Mouse (Mus musculus) CH12.LX (cell line): ENCODE data around the gene Abi2. TPM values are rescaled to one million over a fixed set of nuclear protein-coding genes. Genes with fewer than 3 reads are reported as not detected.

Experiments used
- DNase-seq: peaks from one replicate; pipeline ENCODE4 v3.0.0-alpha.2; 2013; ENCODE audit errors: extremely low read depth
- H3K27ac ChIP-seq: 2 replicates; pipeline ENCODE4 v1.5.1; 2012; ENCODE audit warnings: low read depth, mild to moderate bottlenecking, control low read depth, moderate library complexity; ENCODE audit not compliant: insufficient read depth
- H3K27me3 ChIP-seq: replicated peaks from 2 replicates; pipeline ENCODE3; 2012; ENCODE audit warnings: inconsistent platforms
- H3K36me3 ChIP-seq, 2 experiments: replicated peaks in 1 of 2; 2 replicates each; pipeline versions ENCODE3 to v1.6.1; 2012; ENCODE audit warnings: inconsistent platforms in 1 of 2, low read length in 1 of 2, mild to moderate bottlenecking in 1 of 2, mixed read lengths in 1 of 2, moderate library complexity in 1 of 2; ENCODE audit not compliant: control insufficient read depth in 1 of 2, insufficient read depth in 1 of 2
- H3K4me1 ChIP-seq, 2 experiments: 2 replicates each; pipeline ENCODE4 v1.6.1; 2012; ENCODE audit warnings: inconsistent platforms in 1 of 2, moderate library complexity in 1 of 2; ENCODE audit not compliant: insufficient read depth in 2 of 2, control insufficient read depth in 1 of 2
- H3K4me2 ChIP-seq: 2 replicates; pipeline ENCODE4 v1.6.1; 2012; ENCODE audit warnings: low read depth, mild to moderate bottlenecking, control low read depth; ENCODE audit not compliant: poor library complexity, insufficient read depth, severe bottlenecking
- H3K4me3 ChIP-seq, 3 experiments: fragments of 150-350 bp in 1 of 3; sonication (generic) in 1 of 3; replicated peaks in 1 of 3; 2 replicates each; pipeline versions ENCODE3 to v1.5.1; 2011 to 2012; ENCODE audit warnings: low read depth in 2 of 3, low read length in 2 of 3, mild to moderate bottlenecking in 2 of 3, moderate library complexity in 2 of 3, control low read depth in 1 of 3, improper control_type of control experiment in 1 of 3, inconsistent platforms in 1 of 3, mixed read lengths in 1 of 3; ENCODE audit not compliant: poor library complexity in 1 of 3
- H3K79me2 ChIP-seq: replicated peaks from 2 replicates; pipeline ENCODE4 v1.6.1; 2012; ENCODE audit warnings: mild to moderate bottlenecking, moderate library complexity; ENCODE audit not compliant: control insufficient read depth, poor library complexity, insufficient read depth, severe bottlenecking; ENCODE audit errors: extremely low read depth
- H3K9ac ChIP-seq: 2 replicates; pipeline ENCODE4 v1.6.1; 2012; ENCODE audit warnings: low read depth, mild to moderate bottlenecking, control low read depth, moderate library complexity; ENCODE audit not compliant: insufficient read depth
- H3K9me3 ChIP-seq: replicated peaks from 2 replicates; pipeline ENCODE3; 2012; ENCODE audit warnings: low read length, inconsistent platforms, mixed read lengths
- CHD1 ChIP-seq: IDR thresholded peaks from 2 replicates; pipeline ENCODE4 v1.6.1; 2012; ENCODE audit warnings: low read depth, low read length, improper control_type of control experiment, inconsistent platforms
- CHD2 ChIP-seq: IDR thresholded peaks from 2 replicates; pipeline ENCODE4 v1.6.1; 2011; ENCODE audit warnings: low read length, improper control_type of control experiment
- E2F4 ChIP-seq: IDR thresholded peaks from 2 replicates; pipeline ENCODE4 v1.6.1; 2011; ENCODE audit warnings: low read depth, low read length, improper control_type of control experiment; ENCODE audit not compliant: insufficient replicate concordance
- ELF1 ChIP-seq: IDR thresholded peaks from 2 replicates; pipeline ENCODE4 v1.6.1; 2014; ENCODE audit warnings: low read depth, mild to moderate bottlenecking, inconsistent platforms, low read length, improper control_type of control experiment
- ETS1 ChIP-seq: conservative IDR thresholded peaks from 2 replicates; pipeline ENCODE4 v1.6.1; 2012; ENCODE audit warnings: low read depth, mild to moderate bottlenecking, inconsistent platforms, low read length, improper control_type of control experiment, moderate library complexity
- GABPA ChIP-seq: IDR thresholded peaks from 2 replicates; pipeline ENCODE4 v1.6.1; 2012; ENCODE audit warnings: low read depth, low read length, improper control_type of control experiment, inconsistent platforms; ENCODE audit not compliant: insufficient replicate concordance
- HCFC1 ChIP-seq: IDR thresholded peaks from 2 replicates; pipeline ENCODE4 v1.6.1; 2012; ENCODE audit warnings: low read depth, mild to moderate bottlenecking, inconsistent platforms, low read length, improper control_type of control experiment
- IRF4 ChIP-seq: IDR thresholded peaks from 2 replicates; pipeline ENCODE4 v1.6.1; 2014; ENCODE audit warnings: low read depth, mild to moderate bottlenecking, inconsistent platforms, low read length, improper control_type of control experiment
- JUN ChIP-seq: IDR thresholded peaks from 2 replicates; pipeline ENCODE4 v1.6.1; 2011; ENCODE audit warnings: low read depth, mild to moderate bottlenecking, low read length, improper control_type of control experiment, moderate library complexity; ENCODE audit not compliant: insufficient read depth
- JUND ChIP-seq: conservative IDR thresholded peaks from 2 replicates; pipeline ENCODE4 v1.6.1; 2011; ENCODE audit warnings: low read depth, low read length, improper control_type of control experiment
- KAT2A ChIP-seq: IDR thresholded peaks from 2 replicates; pipeline ENCODE4 v1.6.1; 2012; ENCODE audit warnings: low read length, improper control_type of control experiment, inconsistent platforms; ENCODE audit not compliant: insufficient replicate concordance
- MAFK ChIP-seq: IDR thresholded peaks from 2 replicates; pipeline ENCODE4 v1.6.1; 2011; ENCODE audit warnings: low read length, improper control_type of control experiment; ENCODE audit not compliant: insufficient replicate concordance
- MAX ChIP-seq: IDR thresholded peaks from 2 replicates; pipeline ENCODE4 v1.6.1; 2011; ENCODE audit warnings: low read length, improper control_type of control experiment
- MAZ ChIP-seq: IDR thresholded peaks from 2 replicates; pipeline ENCODE4 v1.6.1; 2012; ENCODE audit warnings: low read depth, mild to moderate bottlenecking, inconsistent platforms, low read length, improper control_type of control experiment, moderate library complexity
- MEF2A ChIP-seq: IDR thresholded peaks from 2 replicates; pipeline ENCODE4 v1.6.1; 2014; ENCODE audit warnings: low read depth, mild to moderate bottlenecking, inconsistent platforms, low read length, improper control_type of control experiment, borderline replicate concordance
- MXI1 ChIP-seq: IDR thresholded peaks from 2 replicates; pipeline ENCODE4 v1.6.1; 2011; ENCODE audit warnings: mild to moderate bottlenecking, low read depth, low read length, improper control_type of control experiment
- MYC ChIP-seq: IDR thresholded peaks from 2 replicates; pipeline ENCODE4 v1.6.1; 2011; ENCODE audit warnings: low read depth, mild to moderate bottlenecking, improper control_type of control experiment, low read length
- NELFE ChIP-seq: IDR thresholded peaks from 2 replicates; pipeline ENCODE4 v1.6.1; 2011; ENCODE audit warnings: low read depth, low read length, improper control_type of control experiment
- NRF1 ChIP-seq: IDR thresholded peaks from 2 replicates; pipeline ENCODE4 v1.6.1; 2014; ENCODE audit warnings: low read depth, mild to moderate bottlenecking, inconsistent platforms, low read length, improper control_type of control experiment, moderate library complexity
- PAX5 ChIP-seq: IDR thresholded peaks from 2 replicates; pipeline ENCODE4 v1.6.1; 2012; ENCODE audit warnings: low read length, inconsistent platforms, mixed read lengths
- POLR2A ChIP-seq: IDR thresholded peaks from 2 replicates; pipeline ENCODE4 v1.6.1; 2011; ENCODE audit warnings: low read depth, mild to moderate bottlenecking, improper control_type of control experiment, low read length
- RCOR1 ChIP-seq: conservative IDR thresholded peaks from 2 replicates; pipeline ENCODE4 v1.6.1; 2012; ENCODE audit warnings: low read depth, mild to moderate bottlenecking, inconsistent platforms, low read length, improper control_type of control experiment
- SIN3A ChIP-seq: IDR thresholded peaks from 2 replicates; pipeline ENCODE4 v1.6.1; 2012; ENCODE audit warnings: low read length, improper control_type of control experiment, inconsistent platforms
- SMC3 ChIP-seq: IDR thresholded peaks from 2 replicates; pipeline ENCODE4 v1.6.1; 2011; ENCODE audit warnings: low read depth, low read length, improper control_type of control experiment
- TBP ChIP-seq: conservative IDR thresholded peaks from 2 replicates; pipeline ENCODE4 v1.6.1; 2011; ENCODE audit warnings: low read depth, low read length, improper control_type of control experiment
- USF2 ChIP-seq: conservative IDR thresholded peaks from 2 replicates; pipeline ENCODE4 v1.6.1; 2011; ENCODE audit warnings: low read depth, low read length, improper control_type of control experiment
- ZKSCAN1 ChIP-seq: IDR thresholded peaks from 2 replicates; pipeline ENCODE4 v1.6.1; 2012; ENCODE audit warnings: low read depth, inconsistent platforms, low read length, improper control_type of control experiment, borderline replicate concordance
- ZMIZ1 ChIP-seq: IDR thresholded peaks from 2 replicates; pipeline ENCODE4 v1.6.1; 2012; ENCODE audit warnings: low read depth, mild to moderate bottlenecking, inconsistent platforms, low read length, improper control_type of control experiment
- ZNF384 ChIP-seq: IDR thresholded peaks from 2 replicates; pipeline ENCODE4 v1.6.1; 2012; ENCODE audit warnings: low read depth, low read length, improper control_type of control experiment, inconsistent platforms
- dilution Hi-C: fragments of 300-500 bp; cut with MboI; formaldehyde crosslinking; loops from 2 replicates; pipeline ENCODE4 v1.14.3; 2020; ENCODE audit warnings: low sequenced_read_pairs; ENCODE audit not compliant: extremely low pct_unique_long_range_greater_than_20kb, extremely low pct_ligation_motif_present
- in situ Hi-C: fragments of 300-500 bp; cut with MboI; formaldehyde crosslinking; loops from 3 replicates; pipeline ENCODE4 v1.14.3; 2019; ENCODE audit warnings: low sequenced_read_pairs, low pct_ligation_motif_present, low pct_unique_long_range_greater_than_20kb, mixed read lengths
- polyA plus RNA-seq: library from polyadenylated mRNA; unstranded; fragments of >175 nt; gene quantifications from 2 replicates; pipeline ENCODE4 v1.2.1, GENCODE M21; 2012; ENCODE audit warnings: low read depth; ENCODE audit not compliant: insufficient read length
- total RNA-seq, 2 experiments: library from RNA; depleted of rRNA; stranded (reverse); fragments of 300-350 nt in 1 of 2; fragments of >200 nt in 1 of 2; gene quantifications; 2 replicates each; pipeline ENCODE4 v1.2.3; 2012 to 2014

Abi2 gene
- total and polyA plus RNA-seq, 3 experiments: 8.7 to 15.0 (median 14.0) TPM

DNA sequence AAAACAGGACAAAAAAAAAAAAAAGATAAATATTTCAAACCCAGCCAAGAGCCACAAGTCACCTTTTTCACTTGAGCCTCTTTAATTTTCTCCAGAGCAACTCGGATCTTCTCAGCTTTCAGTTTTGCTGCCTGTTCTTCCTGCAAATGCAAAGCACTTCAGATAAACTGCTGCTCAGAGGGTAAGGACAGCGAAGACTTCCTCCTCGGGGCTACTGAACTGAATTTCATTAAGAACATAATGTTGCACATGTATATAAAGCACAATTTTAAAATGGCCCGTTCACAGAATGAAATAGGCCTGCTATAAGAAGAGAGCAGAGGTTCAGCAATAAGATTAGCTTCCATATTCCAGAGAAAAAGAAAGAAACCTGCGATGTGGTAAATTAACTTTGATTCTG lies 94.0 kb downstream of the Abi2 start:
- in situ Hi-C loops (no loop called here), dilution Hi-C loops (no loop called here)
- Histone ChIP-seq H3K27me3 (no peaks in the 10 kb centered on the region), H3K9ac (peak overlapping the region; percentile 58), H3K9me3 (no peaks in the 10 kb centered on the region), H3K4me2 (peak overlapping the region; percentile 90), H3K36me3 (peaks cover 12 to 27% of the 10 kb centered on the region in 2 experiments), H3K4me3 (peak overlapping the region in 1 of 3 experiments; percentile 37), H3K27ac (no peak overlapping the region), H3K4me1 (peaks cover 0 to 8% of the 10 kb centered on the region in 2 experiments; a peak in 1 of 4 replicates), H3K79me2 (no peaks in the 10 kb centered on the region)
- TF ChIP-seq TBP (0 out of 2 replicates have a peak, but pooled peaks have one; percentile 28), MYC (no peak), ELF1 (peak; percentile 47), GABPA (no peak), CHD2 (no peak), MEF2A (no peak), CHD1 (0 out of 2 replicates have a peak, but pooled peaks have one; percentile 50), MAZ (no peak), USF2 (no peak), RCOR1 (no peak), KAT2A (no peak), MAFK (no peak), NELFE (no peak), ZKSCAN1 (no peak), MXI1 (no peak), POLR2A (no peak), IRF4 (peak; percentile 46; the same call in 1 of the 2 replicates), SIN3A (no peak), HCFC1 (no peak), JUN (no peak), JUND (no peak)
- DNase-seq: peak; percentile 42

DNA sequence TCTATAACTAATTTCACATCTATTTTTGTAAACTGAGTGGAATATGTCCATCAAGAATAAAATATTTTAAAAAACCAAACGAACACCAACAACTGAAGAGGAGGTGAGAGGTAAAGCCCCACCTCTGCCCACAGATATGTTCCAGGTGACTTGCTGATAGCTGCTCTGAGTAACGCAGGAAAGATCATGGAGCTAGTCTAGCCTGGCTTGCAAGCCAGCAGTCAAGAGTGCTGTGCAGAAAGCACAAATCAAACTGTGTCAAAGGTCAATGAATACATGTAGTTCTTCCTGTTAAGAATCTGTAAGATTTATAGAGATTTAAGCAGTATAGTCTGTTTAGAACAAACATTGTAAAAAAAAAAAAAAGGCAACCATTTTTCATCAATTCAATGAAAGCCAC lies 101.2 kb downstream of the Abi2 start:
- Histone ChIP-seq H3K9me3 (no peaks in the 10 kb centered on the region), H3K4me1 (no peaks in the 10 kb centered on the region), H3K4me2 (no peak overlapping the region), H3K4me3 (no peak overlapping the region), H3K27ac (no peak overlapping the region), H3K27me3 (no peaks in the 10 kb centered on the region), H3K36me3 (peaks cover 0 to 24% of the 10 kb centered on the region in 2 experiments), H3K9ac (no peak overlapping the region), H3K79me2 (no peaks in the 10 kb centered on the region)
- TF ChIP-seq ETS1: no peak
- no peak for TF ChIP-seq JUND
- TF ChIP-seq E2F4: no peak
- no peak for TF ChIP-seq HCFC1
- TF ChIP-seq ZMIZ1: no peak
- no peak for TF ChIP-seq ZNF384
- TF ChIP-seq MAX: no peak
- no peak for TF ChIP-seq IRF4
- TF ChIP-seq MYC: no peak
- TF ChIP-seq NRF1: no peak
- TF ChIP-seq GABPA: no peak
- no peak for TF ChIP-seq SMC3
- no peak for TF ChIP-seq ELF1
- TF ChIP-seq SIN3A: no peak
- TF ChIP-seq ZKSCAN1: no peak
- TF ChIP-seq PAX5: no peak
- TF ChIP-seq RCOR1: no peak
- no peak for DNase-seq
- dilution Hi-C loops (no loop called here), in situ Hi-C loops (no loop called here)
